Mouse (Mus musculus): Measurements from ENCODE around the gene Rfx1. TPM values are rescaled to one million over a fixed set of nuclear protein-coding genes. Genes with fewer than 3 reads are reported as not detected.

Rfx1 gene
- total RNA-seq, 2 experiments from 2014 or later: 28.7 to 33.3 TPM

DNA sequence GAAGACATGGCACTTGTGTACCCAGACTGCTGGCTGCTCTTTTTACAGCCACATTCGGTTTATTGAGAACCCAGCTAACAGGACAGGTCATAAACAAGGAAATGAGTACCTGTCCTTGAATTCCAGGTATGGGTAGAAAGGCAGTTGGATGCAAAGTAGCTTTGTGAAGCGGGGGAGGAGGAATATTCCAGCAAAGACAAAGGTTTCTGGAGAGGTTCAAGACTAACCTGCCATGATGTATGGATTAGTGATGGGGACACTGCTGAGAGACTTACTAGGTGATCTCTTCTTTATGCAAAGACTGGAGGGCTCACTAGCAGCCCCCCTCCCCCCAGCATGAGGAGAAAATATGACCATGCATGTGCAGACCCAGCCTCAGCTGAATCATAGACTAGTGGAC is 39.0 kb downstream of the Rfx1 start:
- no peak for DNase-seq (ENCODE audit: low spot score in 2 of 2)
- Histone ChIP-seq H3K4me3 (no peak overlapping the region), H3K27ac (peak overlapping the region; percentile 90)
- no peak for TF ChIP-seq CTCF (conservative IDR thresholded peaks at IDR 0.05)

DNA sequence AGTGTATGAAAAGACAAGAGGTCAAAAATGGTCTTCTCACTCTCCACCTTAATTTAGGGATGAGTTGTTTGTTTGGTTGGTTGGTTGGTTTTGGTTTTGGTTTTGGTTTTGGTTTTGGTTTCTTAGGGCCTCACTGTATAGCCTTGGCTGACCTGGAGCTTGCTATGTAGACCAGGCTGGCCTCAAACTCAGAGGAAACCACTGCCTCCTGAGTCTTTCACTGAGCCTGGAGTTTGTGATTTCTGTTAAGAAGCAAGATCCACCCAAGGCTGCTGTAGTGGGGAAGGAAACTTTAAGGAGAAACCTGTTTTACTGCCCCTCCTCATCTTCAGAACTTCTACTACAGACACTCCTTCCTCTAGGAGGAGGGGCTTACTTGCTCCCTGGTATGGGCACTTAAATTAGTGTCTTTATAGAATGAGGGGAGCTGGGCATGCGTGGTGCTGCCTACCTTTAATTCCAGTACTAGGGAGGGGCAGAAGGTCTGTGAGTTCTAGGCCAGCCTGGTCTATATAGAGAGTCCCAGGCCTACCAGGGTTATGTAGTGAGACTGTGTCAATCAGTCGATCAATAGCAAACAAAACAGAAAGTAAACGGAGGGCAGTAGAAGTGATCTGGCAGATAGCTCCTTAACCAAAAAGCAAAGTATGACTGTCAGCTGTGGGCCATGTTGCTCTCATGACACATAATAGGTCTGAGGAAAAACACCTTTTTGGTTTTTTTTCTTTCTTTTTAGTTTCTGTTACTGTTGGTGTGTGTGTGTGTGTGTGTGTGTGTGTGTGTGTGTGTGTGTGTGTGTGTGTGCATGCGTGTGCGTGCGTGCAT is 39.8 kb downstream of the Rfx1 start:
- Histone ChIP-seq H3K27ac (no peak overlapping the region), H3K4me3 (no peak overlapping the region)
- no peak for DNase-seq (ENCODE audit: low spot score in 2 of 2)
- TF ChIP-seq CTCF (conservative IDR thresholded peaks at IDR 0.05): no peak

DNA sequence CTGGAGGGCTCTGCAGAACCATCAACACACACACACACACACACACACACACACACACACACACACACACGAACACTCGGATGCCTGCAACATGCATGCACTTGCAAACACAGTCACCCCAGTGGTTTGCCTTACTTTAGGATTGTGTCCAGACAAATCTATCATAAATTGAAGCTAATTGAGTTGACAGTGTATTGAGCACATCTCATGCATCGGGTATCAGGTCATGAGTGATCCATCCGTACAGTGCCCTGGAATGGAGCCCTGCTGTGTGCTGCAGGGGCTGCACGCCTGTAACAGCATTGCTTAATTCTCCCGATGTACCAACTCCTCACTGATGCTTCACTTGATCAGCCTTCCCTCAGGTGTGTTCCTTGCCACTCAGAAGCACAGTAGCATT is 49.0 kb downstream of the Rfx1 start:
- no peak for TF ChIP-seq CTCF (conservative IDR thresholded peaks at IDR 0.05)
- DNase-seq (ENCODE audit: low spot score in 2 of 2): no peak
- H3K4me3 ChIP-seq: no peak overlapping the region
- H3K27ac ChIP-seq: no peak overlapping the region

DNA sequence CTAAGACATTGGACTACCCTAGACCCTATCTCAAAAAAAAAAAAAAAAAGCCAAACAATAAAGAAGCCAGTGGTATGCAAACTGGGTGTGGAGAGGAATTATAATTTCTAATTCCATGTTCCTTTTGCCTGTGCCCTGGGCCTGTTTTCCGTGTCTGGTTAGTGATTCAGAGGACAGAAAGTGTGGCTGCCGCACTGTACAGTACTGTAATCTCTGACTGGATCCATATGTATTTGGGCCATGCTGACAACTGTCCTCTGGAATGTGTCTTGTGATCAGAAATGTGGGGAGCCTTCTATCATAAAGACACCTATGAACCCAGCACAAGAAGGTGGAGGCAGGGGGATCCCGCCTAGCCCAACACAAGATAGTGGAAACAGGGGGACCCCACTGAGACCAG is 55.5 kb downstream of the Rfx1 start:
- no peak overlapping the region for H3K27ac ChIP-seq
- DNase-seq (ENCODE audit: low spot score in 2 of 2): no peak
- no peak for TF ChIP-seq CTCF (conservative IDR thresholded peaks at IDR 0.05)
- no peak overlapping the region for H3K4me3 ChIP-seq

DNA sequence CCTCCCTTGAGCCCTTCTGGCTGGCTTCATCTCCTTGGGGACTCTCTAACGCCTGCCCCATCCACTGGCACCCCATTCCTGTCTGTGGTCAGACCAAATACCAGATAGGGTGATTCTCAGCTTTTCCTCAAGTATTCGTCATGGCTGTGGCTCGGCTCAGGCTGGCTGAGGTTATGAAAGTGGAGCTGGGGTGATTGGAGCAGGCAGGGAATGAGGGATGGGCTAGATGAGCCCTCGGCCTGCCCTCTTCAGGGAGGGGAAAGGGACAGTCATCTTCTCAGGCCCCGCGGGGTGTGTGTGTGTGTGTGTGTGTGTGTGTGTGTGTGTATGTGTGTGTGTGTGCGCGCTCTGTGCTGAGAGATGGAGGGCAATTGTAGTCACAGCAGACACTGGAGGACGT is 59.0 kb downstream of the Rfx1 start, which contains the start of gene Podnl1:
Gene Podnl1 (plus strand): TSS at position 334 of the 400 bp plus-strand sequence.
- Histone ChIP-seq H3K27ac (no peak within 1 kb of the TSS), H3K4me3 (no peak within 1 kb of the TSS)
- DNase-seq (ENCODE audit: low spot score in 2 of 2): no peak
- TF ChIP-seq CTCF (conservative IDR thresholded peaks at IDR 0.05): no peak

DNA sequence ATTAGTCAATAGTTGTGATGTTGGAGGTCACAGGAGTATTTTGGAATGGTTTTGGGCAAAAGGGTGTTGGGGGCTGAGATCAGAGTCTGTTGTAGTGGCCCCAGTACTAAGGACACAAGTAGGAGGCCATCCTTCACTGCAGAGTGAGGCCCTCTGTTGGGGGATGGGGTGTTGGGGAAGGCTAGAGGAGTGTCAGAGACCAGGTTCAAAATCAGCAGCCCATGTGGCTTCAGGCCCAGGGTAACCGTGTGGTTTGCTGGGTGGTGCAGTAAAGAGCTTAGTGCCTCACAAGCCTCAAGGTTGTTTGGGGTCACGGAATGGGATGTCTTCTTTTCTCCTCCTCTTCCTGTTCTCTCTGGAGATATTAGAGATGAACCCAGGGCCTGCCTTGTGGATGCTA is 60.1 kb downstream of the Rfx1 start:
- no peak for TF ChIP-seq CTCF (conservative IDR thresholded peaks at IDR 0.05)
- no peak for DNase-seq (ENCODE audit: low spot score in 2 of 2)

DNA sequence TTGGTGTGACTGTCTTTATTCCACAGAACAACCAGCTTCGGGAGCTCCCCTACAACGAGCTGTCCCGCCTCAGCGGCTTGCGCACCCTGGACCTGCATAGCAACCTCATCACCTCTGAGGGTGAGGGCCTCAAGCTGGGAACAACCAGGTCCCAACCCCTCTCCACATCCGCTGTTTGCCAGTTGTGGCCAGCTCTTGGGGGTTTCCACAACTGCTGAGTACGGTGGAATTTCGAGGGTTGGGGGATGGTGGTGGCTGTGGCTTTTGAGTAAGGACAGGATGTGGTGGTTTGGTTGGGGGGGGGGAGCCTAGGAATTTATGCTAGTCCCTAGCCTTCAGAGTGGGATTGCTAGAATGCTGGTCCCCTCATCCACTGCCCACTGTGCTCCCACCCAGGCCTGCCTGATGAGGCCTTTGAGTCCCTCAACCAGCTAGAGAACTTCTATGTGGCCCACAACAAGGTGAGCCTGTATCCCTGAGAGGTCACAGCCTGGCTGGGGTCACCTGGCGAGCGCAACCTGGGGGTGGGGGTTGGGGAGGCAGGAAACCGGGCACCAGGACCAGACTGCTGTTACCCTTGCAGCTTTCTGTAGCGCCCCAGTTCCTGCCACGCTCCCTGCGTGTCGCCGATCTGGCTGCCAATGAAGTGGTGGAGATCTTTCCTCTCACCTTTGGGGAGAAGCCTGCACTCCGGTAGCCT is 60.7 kb downstream of the Rfx1 start:
- DNase-seq (ENCODE audit: low spot score in 2 of 2): no peak
- no peak for TF ChIP-seq CTCF (conservative IDR thresholded peaks at IDR 0.05)
- Histone ChIP-seq H3K27ac (no peak overlapping the region), H3K4me3 (no peak overlapping the region)

More for the DNA sequence above, 60.1 kb downstream of the Rfx1 start:
- Histone ChIP-seq H3K27ac (no peak overlapping the region), H3K4me3 (no peak overlapping the region)

DNA sequence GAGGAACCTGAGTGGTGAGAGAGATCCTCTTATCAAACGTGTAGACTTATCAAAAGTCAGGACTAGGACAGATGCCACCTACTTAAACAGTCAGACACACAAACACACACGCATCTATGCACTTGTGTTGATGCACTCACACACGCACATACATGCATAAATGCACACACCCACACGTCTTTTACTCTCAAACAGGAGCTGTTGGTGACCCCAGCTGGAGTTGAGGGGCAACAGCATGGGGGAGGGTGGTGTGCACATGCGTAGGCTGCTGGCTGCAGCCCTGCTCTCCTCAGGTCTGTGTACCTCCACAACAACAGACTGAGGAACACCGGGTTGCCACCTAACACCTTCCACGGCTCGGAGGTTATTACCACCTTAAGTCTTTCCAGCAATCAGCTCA is 61.6 kb downstream of the Rfx1 start:
- no peak overlapping the region for H3K27ac ChIP-seq
- no peak overlapping the region for H3K4me3 ChIP-seq
- TF ChIP-seq CTCF (conservative IDR thresholded peaks at IDR 0.05): 0 out of 2 replicates have a peak, but pooled peaks have one; percentile 5
- DNase-seq (ENCODE audit: low spot score in 2 of 2): no peak

DNA sequence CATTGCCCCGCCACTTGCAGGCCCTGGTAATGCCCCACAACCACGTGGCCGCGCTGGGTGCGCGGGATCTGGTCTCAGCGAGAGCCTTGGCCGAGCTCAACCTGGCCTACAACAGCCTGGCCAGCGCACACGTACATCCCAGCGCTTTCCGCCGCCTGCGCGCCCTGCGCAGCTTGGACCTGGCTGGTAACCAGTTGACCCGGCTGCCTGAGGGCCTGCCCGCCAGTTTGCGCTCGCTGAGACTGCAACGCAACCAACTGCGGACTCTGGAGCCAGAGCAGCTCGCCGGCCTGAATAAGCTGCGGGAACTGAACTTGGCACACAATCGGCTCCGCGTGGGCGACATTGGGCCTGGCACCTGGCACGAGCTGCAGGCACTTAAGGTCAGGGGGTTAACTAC is 64.2 kb downstream of the Rfx1 start:
- no peak for DNase-seq (ENCODE audit: low spot score in 2 of 2)
- no peak overlapping the region for H3K27ac ChIP-seq
- no peak for TF ChIP-seq CTCF (conservative IDR thresholded peaks at IDR 0.05)

DNA sequence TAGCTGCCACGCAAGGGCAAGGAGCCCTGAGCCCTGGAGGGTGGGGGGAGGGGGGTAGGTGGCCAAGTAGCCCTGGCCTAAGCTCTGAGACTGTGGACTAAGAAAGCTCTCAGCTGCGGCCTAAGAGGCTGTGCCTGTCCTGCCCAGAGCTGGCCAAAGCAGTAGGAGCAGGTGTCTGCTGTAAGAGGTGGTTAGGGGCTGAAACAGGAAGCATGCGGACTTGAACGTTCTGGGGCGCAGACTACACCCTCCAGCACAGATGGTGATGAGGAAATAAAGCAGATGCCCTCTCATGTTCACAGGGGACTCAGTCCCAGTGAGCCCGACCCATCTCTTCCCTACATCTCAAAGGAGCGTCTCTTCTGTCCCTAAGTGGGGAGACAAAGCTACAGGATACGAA is 65.6 kb downstream of the Rfx1 start:
- TF ChIP-seq CTCF (conservative IDR thresholded peaks at IDR 0.05): no peak
- Histone ChIP-seq H3K27ac (no peak overlapping the region), H3K4me3 (no peak overlapping the region)
- DNase-seq (ENCODE audit: low spot score in 2 of 2): no peak

More for the DNA sequence above, 64.2 kb downstream of the Rfx1 start:
- H3K4me3 ChIP-seq: no peak overlapping the region

DNA sequence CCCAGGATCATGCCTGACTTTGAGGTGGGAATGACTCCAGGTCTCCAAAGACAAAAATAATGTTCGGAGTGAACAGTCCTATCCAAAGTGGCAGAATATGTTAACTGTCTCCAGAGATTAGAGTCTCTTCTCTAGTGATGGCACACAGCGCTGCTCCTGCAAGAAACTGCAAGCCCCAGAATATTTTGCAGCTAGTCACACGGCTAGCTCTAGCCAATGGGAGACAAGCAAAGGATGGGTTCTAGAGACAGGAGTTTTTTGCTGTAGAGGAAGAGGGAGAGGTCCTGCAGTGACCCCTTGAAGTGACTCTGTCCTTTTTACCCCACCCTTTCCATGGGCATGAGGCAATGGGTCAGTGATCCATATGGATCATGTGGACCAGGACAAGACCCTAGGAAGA is 71.2 kb downstream of the Rfx1 start:
- no peak for DNase-seq (ENCODE audit: low spot score in 2 of 2)
- Histone ChIP-seq H3K4me3 (no peak overlapping the region), H3K27ac (no peak overlapping the region)
- TF ChIP-seq CTCF (conservative IDR thresholded peaks at IDR 0.05): no peak

DNA sequence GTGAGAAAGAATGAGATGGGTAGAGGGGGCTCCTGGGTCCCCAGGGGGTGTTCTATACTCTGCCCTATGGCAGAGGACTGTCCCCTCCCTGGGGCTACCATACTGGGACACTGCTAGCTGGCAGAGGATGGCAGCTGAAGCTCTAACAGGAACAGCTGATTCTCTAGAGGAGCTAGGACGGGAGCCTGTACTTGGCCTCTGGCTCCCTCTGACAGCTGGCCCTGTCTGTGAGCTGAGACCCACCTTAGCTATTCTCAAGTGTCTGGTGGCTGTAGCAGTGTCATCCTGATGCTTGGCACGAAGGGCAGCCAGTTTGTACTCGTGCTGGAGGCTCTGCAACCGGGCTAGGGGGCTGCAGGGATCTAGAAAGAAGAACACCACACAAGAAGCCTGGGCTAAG is 74.2 kb downstream of the Rfx1 start:
- no peak overlapping the region for H3K27ac ChIP-seq
- no peak for DNase-seq (ENCODE audit: low spot score in 2 of 2)
- no peak for TF ChIP-seq CTCF (conservative IDR thresholded peaks at IDR 0.05)
- H3K4me3 ChIP-seq: no peak overlapping the region

DNA sequence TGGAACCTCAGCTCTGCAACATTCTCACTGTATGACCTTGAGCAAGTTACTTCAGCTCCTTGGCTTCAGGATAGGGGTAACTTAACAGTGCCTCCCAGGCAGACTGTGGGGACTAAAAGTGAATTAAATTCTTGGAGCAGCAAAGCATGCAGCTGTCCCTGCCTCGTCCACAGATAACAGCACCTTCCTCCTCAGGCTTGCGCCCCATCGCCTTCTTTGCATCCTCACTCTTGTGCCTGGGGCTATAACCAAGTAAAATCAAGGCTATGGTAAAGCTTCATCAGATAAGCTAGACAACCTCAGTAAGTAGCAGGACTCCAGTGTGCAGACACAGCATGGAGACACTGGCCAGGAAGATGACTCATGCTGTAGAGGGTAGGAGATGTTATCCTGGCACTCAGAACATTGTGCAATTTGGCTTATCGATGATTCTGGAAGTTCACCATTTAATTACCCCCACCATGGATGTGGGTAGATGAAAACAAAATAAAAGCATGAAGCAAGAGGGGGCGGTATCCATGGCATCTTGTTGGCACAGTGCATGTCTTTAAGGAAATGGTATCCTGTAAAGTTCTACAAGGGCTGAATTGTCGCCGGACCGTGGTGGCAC is 78.1 kb downstream of the Rfx1 start:
- no peak overlapping the region for H3K27ac ChIP-seq
- no peak for TF ChIP-seq CTCF (conservative IDR thresholded peaks at IDR 0.05)
- peak in 1 of 2 experiments; percentile 32 for DNase-seq (ENCODE audit: low spot score in 2 of 2)
- no peak overlapping the region for H3K4me3 ChIP-seq

Small RNA genes within 50 kb of the gene (microRNA-seq; reads per million reads assigned to microRNA genes)
- 0 reads per million in 2 experiments for gene Mir709

Other genes with a start within 250 kb of the Rfx1 start
- gene Adgrl1, start 166.7 kb upstream of the Rfx1 start, total RNA-seq (2021): 100 to 1,000 TPM; 328 to 329 TPM
- under 1 TPM; 0.44 to 0.87 TPM for gene Gm10644, start 111.6 kb upstream of the Rfx1 start, total RNA-seq (2021)
- under 1 TPM; 0.44 to 0.82 TPM for gene Asf1b, start 111.3 kb upstream of the Rfx1 start, total RNA-seq (2021)
- 100 to 1,000 TPM; 256 to 257 TPM for gene Prkaca, start 93.8 kb upstream of the Rfx1 start, total RNA-seq (2021)
- gene Samd1, start 69.2 kb upstream of the Rfx1 start, total RNA-seq (2021): 10 to 100 TPM; 40.7 to 41.2 TPM
- gene 1700067K01Rik, start 65.3 kb upstream of the Rfx1 start, total RNA-seq (2021): under 1 TPM; 0.66 to 0.82 TPM
- 1 to 10 TPM in 1 of 2 experiments, not detected in 1; 1.1 TPM for gene 2210011C24Rik, start 54.7 kb upstream of the Rfx1 start, total RNA-seq (2021)
- 1 to 10 TPM; 2.8 TPM for gene Palm3, start 45.4 kb upstream of the Rfx1 start, total RNA-seq (2021)
- gene Il27ra, start 24.2 kb upstream of the Rfx1 start, total RNA-seq (2021): 1 to 10 TPM; 2.0 TPM
- not detected for gene Rln3, start 21.8 kb upstream of the Rfx1 start, total RNA-seq (2021)
- 1 to 10 TPM; 4.2 to 6.7 TPM for gene Gm10643, start 1.7 kb upstream of the Rfx1 start, total RNA-seq (2021)
- 10 to 100 TPM; 21.2 to 22.5 TPM for gene Dcaf15, start 37.9 kb downstream of the Rfx1 start, total RNA-seq (2021)
- not detected for gene Podnl1, start 59.2 kb downstream of the Rfx1 start, total RNA-seq (2021)
- 10 to 100 TPM; 53.2 to 57.8 TPM for gene Cc2d1a, start 81.1 kb downstream of the Rfx1 start, total RNA-seq (2021)
- gene 4930432K21Rik, start 81.2 kb downstream of the Rfx1 start, total RNA-seq (2021): 1 to 10 TPM; 2.1 to 2.9 TPM
- 1 to 10 TPM; 2.6 to 5.0 TPM for gene Nanos3, start 118.4 kb downstream of the Rfx1 start, total RNA-seq (2021)
- 10 to 100 TPM; 18.0 to 19.3 TPM for gene Zswim4, start 170.2 kb downstream of the Rfx1 start, total RNA-seq (2021)
- 100 to 1,000 TPM; 143 to 146 TPM for gene D8Ertd738e, start 182.9 kb downstream of the Rfx1 start, total RNA-seq (2021)
- gene Mri1, start 190.5 kb downstream of the Rfx1 start, total RNA-seq (2021): 10 to 100 TPM; 19.0 to 21.9 TPM
- gene Ccdc130, start 203.5 kb downstream of the Rfx1 start, total RNA-seq (2021): 10 to 100 TPM; 31.9 to 35.9 TPM

All from layer of hippocampus, adult 2 months (tissue).